Mouse (Mus musculus) midbrain, embryonic 10.5 days (tissue): ENCODE measurements around the gene Ganc. TPM values are rescaled to one million over a fixed set of nuclear protein-coding genes. Genes with fewer than 3 reads are reported as not detected.

Experiments
- DNase-seq: peaks from one replicate; pipeline ENCODE4 v3.0.0-alpha.2; 2017; ENCODE audit warnings: low spot score
- H3K27ac ChIP-seq: fragments of 300-500 bp; sonication (generic); replicated peaks from 2 replicates; pipeline ENCODE4 v1.5.1; 2016; ENCODE audit warnings: mild to moderate bottlenecking
- H3K27me3 ChIP-seq: fragments of 300-500 bp; sonication (generic); 2 replicates; pipeline ENCODE4 v1.6.1; 2016; ENCODE audit warnings: low read depth, mild to moderate bottlenecking; ENCODE audit not compliant: poor library complexity, severe bottlenecking
- H3K36me3 ChIP-seq: fragments of 300-500 bp; sonication (generic); 2 replicates; pipeline ENCODE4 v1.6.1; 2016; ENCODE audit warnings: mild to moderate bottlenecking, moderate library complexity
- H3K4me1 ChIP-seq: fragments of 300-500 bp; sonication (generic); 2 replicates; pipeline ENCODE4 v1.6.1; 2016
- H3K4me3 ChIP-seq: fragments of 300-500 bp; sonication (generic); 2 replicates; pipeline ENCODE4 v1.5.1; 2016; ENCODE audit warnings: mild to moderate bottlenecking, moderate library complexity
- H3K9me3 ChIP-seq: fragments of 300-500 bp; sonication (generic); replicated peaks from 2 replicates; pipeline ENCODE4 v1.6.1; 2016; ENCODE audit warnings: mild to moderate bottlenecking
- WGBS: fragments of 180-500 bp; shearing (Covaris S2); methylation state at CpG from one replicate; pipeline ENCODE4 v1.1.7; 2016; 5-methylcytosine and 5-hydroxymethylcytosine counted together
- polyA plus RNA-seq: library from polyadenylated mRNA; unstranded; fragments of >200 nt; fragmentation: Nextera tagmentation; extraction: Ambion mirVana; gene quantifications from 2 replicates; pipeline ENCODE4 v1.2.1, GENCODE M21; 2016

Ganc gene
- polyA plus RNA-seq, 1 experiment from 2014 or later, result 7.1 TPM

GRCm38 (mm10) chr2:120482506-120483389, 79.1 kb downstream of the Ganc start:
- Histone ChIP-seq H3K4me3 (no peak overlapping the region), H3K9me3 (no peaks in the 10 kb centered on the region), H3K4me1 (no peaks in the 10 kb centered on the region), H3K36me3 (no peaks in the 10 kb centered on the region), H3K27ac (no peak overlapping the region), H3K27me3 (no peaks in the 10 kb centered on the region)
- 86% methylated on average over 8 of the region's 8 CpGs for WGBS
- DNase-seq, result no peak

GRCm38 (mm10) chr2:120484241-120484640, 80.5 kb downstream of the Ganc start:
- no peak for DNase-seq
- Histone ChIP-seq H3K27me3 (no peaks in the 10 kb centered on the region), H3K36me3 (no peaks in the 10 kb centered on the region), H3K4me3 (no peak overlapping the region), H3K4me1 (no peaks in the 10 kb centered on the region), H3K9me3 (no peaks in the 10 kb centered on the region), H3K27ac (no peak overlapping the region)
- 90% methylated on average over 3 of the region's 3 CpGs for WGBS

- H3K4me3 ChIP-seq, result no peak overlapping the region
- no peaks in the 10 kb centered on the region for H3K4me1 ChIP-seq
- no peak overlapping the region for H3K27ac ChIP-seq
- H3K36me3 ChIP-seq, result no peaks in the 10 kb centered on the region
- no peaks in the 10 kb centered on the region for H3K27me3 ChIP-seq
- no peaks in the 10 kb centered on the region for H3K9me3 ChIP-seq
- 83% methylated on average over 4 of the region's 4 CpGs for WGBS
- no peak for DNase-seq
Measured at GRCm38 (mm10) chr2:120493254-120493653, 89.6 kb downstream of the Ganc start.

GRCm38 (mm10) chr2:120496511-120496910, 92.8 kb downstream of the Ganc start:
- no peak overlapping the region for H3K27ac ChIP-seq
- 83% methylated on average over 3 of the region's 3 CpGs for WGBS
- no peaks in the 10 kb centered on the region for H3K36me3 ChIP-seq
- no peak overlapping the region for H3K4me3 ChIP-seq
- no peaks in the 10 kb centered on the region for H3K9me3 ChIP-seq
- H3K4me1 ChIP-seq, result peaks cover 9% of the 10 kb centered on the region
- no peaks in the 10 kb centered on the region for H3K27me3 ChIP-seq
- no peak for DNase-seq

GRCm38 (mm10) chr2:120499971-120500471, 96.3 kb downstream of the Ganc start:
- Histone ChIP-seq H3K27me3 (no peaks in the 10 kb centered on the region), H3K4me3 (no peak overlapping the region), H3K36me3 (peaks cover 16% of the 10 kb centered on the region), H3K9me3 (no peaks in the 10 kb centered on the region), H3K4me1 (peaks cover 22% of the 10 kb centered on the region), H3K27ac (no peak overlapping the region)
- WGBS, result 81% methylated on average over 6 of the region's 6 CpGs
- DNase-seq, result no peak

GRCm38 (mm10) chr2:120501136-120501918, 97.6 kb downstream of the Ganc start:
- peaks cover 22% of the 10 kb centered on the region for H3K4me1 ChIP-seq
- H3K27ac ChIP-seq, result peak overlapping the region; percentile 69
- H3K27me3 ChIP-seq, result no peaks in the 10 kb centered on the region
- peaks cover 29% of the 10 kb centered on the region for H3K36me3 ChIP-seq
- DNase-seq, result peak; percentile 18
- H3K4me3 ChIP-seq, result no peak overlapping the region
- H3K9me3 ChIP-seq, result no peaks in the 10 kb centered on the region
- WGBS, result 41% methylated on average over 17 of the region's 17 CpGs

- peaks cover 36% of the 10 kb centered on the region for H3K36me3 ChIP-seq
- no peaks in the 10 kb centered on the region for H3K9me3 ChIP-seq
- H3K4me1 ChIP-seq, result peaks cover 22% of the 10 kb centered on the region
- 80% methylated on average over 13 of the region's 13 CpGs for WGBS
- no peaks in the 10 kb centered on the region for H3K27me3 ChIP-seq
- peak overlapping the region; percentile 69; the same call in 1 of the 2 replicates for H3K27ac ChIP-seq
- no peak for DNase-seq
- no peak overlapping the region for H3K4me3 ChIP-seq
Measured at GRCm38 (mm10) chr2:120501931-120502604, 98.4 kb downstream of the Ganc start.

- Histone ChIP-seq H3K27me3 (no peaks in the 10 kb centered on the region), H3K9me3 (no peaks in the 10 kb centered on the region), H3K27ac (0 out of 2 replicates have a peak overlapping the region, but pooled peaks have one; percentile 69), H3K4me1 (peaks cover 22% of the 10 kb centered on the region), H3K36me3 (peaks cover 42% of the 10 kb centered on the region), H3K4me3 (no peak overlapping the region)
- WGBS, result 85% methylated on average over 3 of the region's 3 CpGs
- no peak for DNase-seq
Measured at GRCm38 (mm10) chr2:120502605-120502990, 98.9 kb downstream of the Ganc start.

- Histone ChIP-seq H3K4me3 (no peak overlapping the region), H3K4me1 (peaks cover 22% of the 10 kb centered on the region), H3K9me3 (no peaks in the 10 kb centered on the region), H3K36me3 (peaks cover 47% of the 10 kb centered on the region), H3K27me3 (no peaks in the 10 kb centered on the region), H3K27ac (no peak overlapping the region)
- no peak for DNase-seq
- 92% methylated on average over 6 of the region's 6 CpGs for WGBS
Measured at GRCm38 (mm10) chr2:120503094-120503493, 99.4 kb downstream of the Ganc start.

GRCm38 (mm10) chr2:120503992-120504391, 100.3 kb downstream of the Ganc start:
- H3K27ac ChIP-seq, result no peak overlapping the region
- 83% methylated on average over 5 of the region's 5 CpGs for WGBS
- H3K27me3 ChIP-seq, result no peaks in the 10 kb centered on the region
- no peaks in the 10 kb centered on the region for H3K9me3 ChIP-seq
- DNase-seq, result no peak
- H3K4me3 ChIP-seq, result no peak overlapping the region
- peaks cover 56% of the 10 kb centered on the region for H3K36me3 ChIP-seq
- H3K4me1 ChIP-seq, result peaks cover 22% of the 10 kb centered on the region
